Mouse (Mus musculus) heart, postnatal 0 days (tissue): ENCODE measurements around the gene Coq8b. TPM values are rescaled to one million over a fixed set of nuclear protein-coding genes. Genes with fewer than 3 reads are reported as not detected.
A peak's percentile ranks its signal among the peaks of the same experiment; 100 is the strongest.

ENCODE experiments used
- ATAC-seq: fragments of 200-750 bp; cut with Nextera tagmentation; 2 replicates; pipeline ENCODE4 v1.8.0; 2017; ENCODE audit warnings: low read depth, moderate number of reproducible peaks, moderate library complexity; ENCODE audit not compliant: insufficient read depth
- DNase-seq: peaks from one replicate; pipeline ENCODE4 v3.0.0-alpha.2; 2016; ENCODE audit warnings: low spot score
- H3K27ac ChIP-seq: fragments of 300-500 bp; sonication (generic); 2 replicates; pipeline ENCODE4 v1.5.1; 2014; ENCODE audit warnings: low read depth, mild to moderate bottlenecking
- H3K27me3 ChIP-seq: fragments of 300-500 bp; sonication (generic); 2 replicates; pipeline ENCODE4 v1.6.1; 2014; ENCODE audit warnings: low read length, mixed read lengths; ENCODE audit not compliant: control insufficient read depth, insufficient read depth
- H3K36me3 ChIP-seq: fragments of 300-500 bp; sonication (generic); replicated peaks from 2 replicates; pipeline ENCODE4 v1.6.1; 2014; ENCODE audit warnings: low read length, mixed read lengths; ENCODE audit not compliant: control insufficient read depth, insufficient read depth
- H3K4me1 ChIP-seq: fragments of 300-500 bp; sonication (generic); 2 replicates; pipeline ENCODE4 v1.6.1; 2014; ENCODE audit warnings: antibody characterized with exemption; ENCODE audit not compliant: control insufficient read depth, insufficient read depth
- H3K4me2 ChIP-seq: fragments of 300-500 bp; sonication (generic); 2 replicates; pipeline ENCODE4 v1.6.1; 2014; ENCODE audit warnings: low read depth, mild to moderate bottlenecking, low read length, moderate library complexity
- H3K4me3 ChIP-seq: fragments of 300-500 bp; sonication (generic); 2 replicates; pipeline ENCODE4 v1.5.1; 2014; ENCODE audit warnings: low read depth, low read length
- H3K9ac ChIP-seq: fragments of 300-500 bp; sonication (generic); replicated peaks from 2 replicates; pipeline ENCODE4 v1.6.1; 2014; ENCODE audit warnings: low read depth, low read length, mixed read lengths
- H3K9me3 ChIP-seq: fragments of 300-500 bp; sonication (generic); replicated peaks from 2 replicates; pipeline ENCODE4 v1.6.1; 2016; ENCODE audit warnings: low read length; ENCODE audit not compliant: control insufficient read depth
- CTCF ChIP-seq: IDR thresholded peaks from 2 replicates; pipeline ENCODE4 v1.5.1; 2016; ENCODE audit warnings: antibody characterized with exemption, control low read depth, low read depth
- EP300 ChIP-seq: IDR thresholded peaks from 2 replicates; pipeline ENCODE4 v1.6.1; 2016; ENCODE audit warnings: antibody characterized with exemption, low read depth
- WGBS: fragments of 180-500 bp; shearing (Covaris S2); extraction: QIAGEN DNeasy Blood & Tissue Kit; methylation state at CpG from one replicate; pipeline ENCODE4 v1.1.7; 2014; 5-methylcytosine and 5-hydroxymethylcytosine counted together
- polyA plus RNA-seq: library from polyadenylated mRNA; unstranded; fragments of >200 nt; fragmentation: Nextera tagmentation; extraction: Ambion mirVana; gene quantifications from 2 replicates; pipeline ENCODE4 v1.2.1, GENCODE M21; 2015
- total RNA-seq: library from RNA; depleted of rRNA; stranded (reverse); fragments of >200 nt; gene quantifications from 2 replicates; pipeline ENCODE4 v1.2.3, GENCODE M21; 2014; ENCODE audit warnings: low replicate concordance

Gene Coq8b
- total and polyA plus RNA-seq, 2 experiments from 2014 or later = 5.8 to 11.0 TPM

DNA sequence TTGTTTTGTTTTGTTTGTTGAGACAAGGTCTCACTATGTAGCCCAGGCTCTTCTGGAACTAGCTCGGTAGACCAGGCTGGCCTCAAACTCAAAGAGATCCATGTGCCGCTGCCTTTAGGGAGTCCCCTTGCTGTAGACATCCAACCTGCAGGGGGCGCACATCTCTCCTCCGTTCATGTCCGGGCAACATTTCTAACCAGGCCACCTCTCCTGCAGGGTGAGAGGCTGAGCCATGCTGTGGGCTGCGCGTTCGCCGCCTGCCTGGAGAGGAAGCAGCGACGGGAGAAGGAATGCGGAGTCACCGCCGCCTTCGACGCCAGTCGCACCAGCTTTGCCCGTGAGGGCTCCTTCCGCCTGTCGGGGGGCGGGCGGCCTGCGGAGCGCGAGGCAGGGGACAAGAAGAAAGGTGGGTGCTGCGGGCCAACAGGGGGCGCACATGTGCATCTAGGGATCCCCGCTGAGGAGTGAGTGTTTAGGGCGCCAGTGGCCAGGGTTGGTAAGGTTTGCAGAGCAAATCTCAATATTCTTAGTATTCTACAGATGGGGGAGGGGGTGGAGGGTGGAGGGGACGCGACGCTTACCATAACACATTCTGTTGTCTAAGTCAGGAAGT lies 41.0 kb downstream of the Coq8b start:
- no peak overlapping the region for H3K9ac ChIP-seq
- H3K4me3 ChIP-seq = no peak overlapping the region
- H3K27me3 ChIP-seq = no peaks in the 10 kb centered on the region
- DNase-seq = no peak
- H3K9me3 ChIP-seq = no peaks in the 10 kb centered on the region
- ATAC-seq = 0 out of 2 replicates have a peak, but pooled peaks have one; percentile 39
- 54% methylated on average over 32 of the region's 32 CpGs for WGBS
- no peak overlapping the region for H3K4me2 ChIP-seq
- H3K36me3 ChIP-seq = peaks cover 22% of the 10 kb centered on the region
- H3K4me1 ChIP-seq = no peaks in the 10 kb centered on the region
- H3K27ac ChIP-seq = no peak overlapping the region
- TF ChIP-seq CTCF = peak; percentile 42
- TF ChIP-seq EP300 = no peak

DNA sequence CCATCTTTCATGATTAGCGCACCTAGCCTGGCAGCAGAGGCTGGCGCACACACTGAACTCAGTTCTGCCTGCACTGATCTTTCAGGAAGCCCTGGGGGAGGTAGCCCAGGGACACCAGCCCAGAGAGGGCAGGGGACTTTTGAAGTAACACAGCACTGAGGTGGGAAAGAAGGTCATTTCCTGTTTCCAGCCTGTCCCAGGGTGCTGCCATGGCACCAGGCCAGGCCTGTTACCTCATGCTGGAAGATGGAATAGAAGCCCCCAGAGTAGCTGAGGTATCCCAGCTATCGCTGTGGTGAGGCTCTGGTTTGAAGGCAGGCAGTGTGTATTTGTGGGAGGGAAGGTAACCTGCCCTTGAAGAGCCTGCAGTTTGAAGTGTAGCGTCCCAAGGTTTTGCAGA lies 42.1 kb downstream of the Coq8b start:
- 76% methylated on average over 4 of the region's 4 CpGs for WGBS
- no peaks in the 10 kb centered on the region for H3K27me3 ChIP-seq

DNA sequence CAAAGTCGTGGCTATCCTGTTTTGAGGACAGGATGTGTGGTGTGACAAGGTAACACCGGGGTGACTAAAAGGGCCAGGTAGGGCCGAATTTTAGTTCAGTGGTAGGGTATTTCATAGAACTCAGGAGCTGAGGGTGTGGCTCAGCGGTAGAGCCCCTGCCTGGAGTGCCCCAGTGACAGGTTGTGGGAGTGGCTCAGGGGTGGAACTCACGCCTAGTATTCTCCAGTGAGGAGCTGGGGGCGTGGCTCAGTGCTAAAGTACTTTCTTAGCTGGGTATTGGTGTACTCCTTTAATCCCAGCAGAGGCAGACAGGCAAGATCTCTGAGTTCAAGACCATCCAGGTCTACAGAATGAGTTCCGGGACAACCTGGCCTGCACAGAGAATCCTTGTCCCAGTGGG lies 43.2 kb downstream of the Coq8b start:
- DNase-seq = no peak
- peaks cover 35% of the 10 kb centered on the region for H3K36me3 ChIP-seq

More for the DNA sequence above, 42.1 kb downstream of the Coq8b start:
- peaks cover 27% of the 10 kb centered on the region for H3K36me3 ChIP-seq
- H3K4me2 ChIP-seq = no peak overlapping the region
- H3K4me1 ChIP-seq = no peaks in the 10 kb centered on the region
- TF ChIP-seq EP300 = no peak
- TF ChIP-seq CTCF = no peak
- H3K27ac ChIP-seq = no peak overlapping the region
- no peak overlapping the region for H3K4me3 ChIP-seq
- DNase-seq (no peak), ATAC-seq (no peak)
- H3K9ac ChIP-seq = no peak overlapping the region
- H3K9me3 ChIP-seq = no peaks in the 10 kb centered on the region

DNA sequence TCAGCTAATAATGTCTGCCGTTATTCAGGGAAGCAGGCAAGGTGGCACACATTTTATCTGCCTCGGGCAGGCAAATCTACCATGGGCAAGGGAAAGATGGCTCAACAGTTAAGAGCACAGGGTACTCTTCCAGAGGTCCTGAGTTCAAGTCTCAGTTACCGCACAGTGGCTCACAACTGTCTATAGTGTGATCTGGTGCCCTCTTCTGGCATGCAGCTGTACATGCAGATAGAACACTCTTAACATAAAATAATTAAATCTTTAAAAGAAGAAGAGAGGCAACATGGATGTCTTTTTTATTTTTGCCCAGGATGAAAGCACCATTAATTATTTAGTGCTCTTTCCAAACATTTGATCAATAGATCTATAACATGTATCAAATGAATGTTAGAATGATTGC lies 44.4 kb downstream of the Coq8b start:
- no peaks in the 10 kb centered on the region for H3K9me3 ChIP-seq
- no peak overlapping the region for H3K4me2 ChIP-seq
- no peaks in the 10 kb centered on the region for H3K4me1 ChIP-seq
- no peak overlapping the region for H3K9ac ChIP-seq
- H3K36me3 ChIP-seq = peaks cover 37% of the 10 kb centered on the region
- no peak overlapping the region for H3K27ac ChIP-seq
- WGBS = 91% methylated on average over 3 of the region's 3 CpGs
- no peaks in the 10 kb centered on the region for H3K27me3 ChIP-seq
- no peak for DNase-seq
- no peak overlapping the region for H3K4me3 ChIP-seq
- TF ChIP-seq EP300 = no peak
- TF ChIP-seq CTCF = peak; percentile 46; the same call in 1 of the 2 replicates
- no peak for ATAC-seq

More for the DNA sequence above, 43.2 kb downstream of the Coq8b start:
- TF ChIP-seq CTCF (no peak), EP300 (no peak)
- H3K27ac ChIP-seq = no peak overlapping the region
- no peak overlapping the region for H3K9ac ChIP-seq
- H3K4me2 ChIP-seq = no peak overlapping the region
- H3K4me1 ChIP-seq = no peaks in the 10 kb centered on the region
- H3K4me3 ChIP-seq = no peak overlapping the region
- ATAC-seq = no peak
- H3K9me3 ChIP-seq = no peaks in the 10 kb centered on the region
- no peaks in the 10 kb centered on the region for H3K27me3 ChIP-seq
- 59% methylated on average over 7 of the region's 7 CpGs for WGBS

- H3K27ac ChIP-seq = no peak overlapping the region
- TF ChIP-seq CTCF = no peak
- no peak for TF ChIP-seq EP300
- WGBS = 56% methylated on average over 13 of the region's 13 CpGs
- no peak for ATAC-seq
- no peaks in the 10 kb centered on the region for H3K4me1 ChIP-seq
- peaks cover 23% of the 10 kb centered on the region for H3K36me3 ChIP-seq
- H3K9me3 ChIP-seq = no peaks in the 10 kb centered on the region
- H3K27me3 ChIP-seq = peaks cover 7% of the 10 kb centered on the region
- H3K4me3 ChIP-seq = no peak overlapping the region
- DNase-seq = no peak
- no peak overlapping the region for H3K4me2 ChIP-seq
- H3K9ac ChIP-seq = no peak overlapping the region
Observed at GRCm38 (mm10) chr7:27281717-27282116, 48.9 kb downstream of the Coq8b start.

DNA sequence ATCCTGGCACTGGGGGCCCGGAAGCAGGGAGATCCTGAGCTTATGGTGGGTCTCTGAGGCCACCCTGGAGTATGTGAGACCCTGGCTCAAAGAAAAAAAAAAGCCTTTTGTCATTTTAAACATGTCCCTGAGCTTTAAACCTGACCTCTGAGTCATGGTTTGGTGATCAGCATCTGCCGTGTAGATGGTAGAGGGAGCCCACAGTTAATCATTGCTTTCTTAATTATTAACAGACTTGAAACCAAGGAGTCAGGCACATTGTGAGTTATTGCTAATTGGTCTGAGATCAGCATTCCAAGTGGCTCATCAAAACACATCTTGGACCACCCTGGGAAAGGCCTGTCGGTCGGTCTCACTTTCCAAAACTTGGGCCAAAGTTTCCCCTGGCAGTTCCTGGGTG lies 49.4 kb downstream of the Coq8b start:
- 77% methylated on average over 4 of the region's 4 CpGs for WGBS
- Histone ChIP-seq H3K4me1 (no peaks in the 10 kb centered on the region), H3K27me3 (peaks cover 7% of the 10 kb centered on the region), H3K27ac (no peak overlapping the region), H3K9me3 (no peaks in the 10 kb centered on the region), H3K4me3 (no peak overlapping the region), H3K36me3 (peaks cover 18% of the 10 kb centered on the region), H3K9ac (no peak overlapping the region), H3K4me2 (no peak overlapping the region)
- DNase-seq (no peak), ATAC-seq (no peak)
- TF ChIP-seq EP300 (no peak), CTCF (no peak)
